Mouse (Mus musculus) lung, postnatal 0 days (tissue): ENCODE results near the gene Coasy.

Experiments
- CTCF ChIP-seq: IDR thresholded peaks from 2 replicates; pipeline ENCODE4 v1.5.1; 2016; ENCODE audit warnings: antibody characterized with exemption, mild to moderate bottlenecking
- EP300 ChIP-seq: IDR thresholded peaks from 2 replicates; pipeline ENCODE4 v1.6.1; 2016; ENCODE audit warnings: antibody characterized with exemption, mild to moderate bottlenecking, control low read depth

DNA sequence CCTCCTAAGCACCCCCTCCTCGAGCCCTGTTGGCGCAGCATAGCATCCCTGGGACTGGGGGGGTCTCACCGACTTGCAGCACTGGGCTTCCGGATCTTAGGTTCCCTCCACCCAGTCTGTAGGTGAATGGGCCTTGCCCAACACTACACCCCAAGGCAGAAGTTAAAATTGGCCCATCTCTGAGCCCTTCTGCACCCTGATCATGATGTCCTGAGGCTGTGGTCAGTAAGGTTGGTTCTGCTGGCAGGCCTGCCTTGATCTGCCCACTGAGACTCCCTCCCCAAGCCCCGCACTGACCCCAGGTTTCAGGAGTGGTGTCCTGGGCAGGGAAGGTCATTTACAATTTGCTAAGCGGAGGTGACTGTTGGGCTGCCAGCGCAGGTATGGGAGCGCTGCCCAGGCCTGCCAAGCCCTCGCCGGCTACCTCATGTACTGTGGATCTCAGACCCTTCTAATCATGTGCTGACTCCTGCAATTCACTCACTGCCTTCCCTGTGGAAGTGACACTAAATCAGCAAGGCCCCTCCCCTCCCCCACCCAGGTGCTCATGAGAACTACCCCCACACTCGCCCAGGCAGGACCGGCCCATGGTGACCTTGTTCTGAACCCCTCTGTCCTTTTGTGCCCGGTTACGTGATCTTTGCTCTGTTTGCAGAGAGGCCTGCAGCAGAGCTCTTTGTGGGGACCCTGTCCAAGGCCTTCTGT is 19.2 kb upstream of the Coasy start:
- TF ChIP-seq CTCF (no peak), EP300 (no peak)
